Mouse (Mus musculus) lung, adult 18-20 months (tissue): ENCODE measurements around the gene Plcxd2.
A peak's percentile ranks its signal among the peaks of the same experiment; 100 is the strongest.

Experiments
- DNase-seq, 2 experiments: peaks; one replicate each; pipeline ENCODE4 v3.0.0; 2022; ENCODE audit warnings: mixed read lengths in 2 of 2

Plcxd2 gene

DNA sequence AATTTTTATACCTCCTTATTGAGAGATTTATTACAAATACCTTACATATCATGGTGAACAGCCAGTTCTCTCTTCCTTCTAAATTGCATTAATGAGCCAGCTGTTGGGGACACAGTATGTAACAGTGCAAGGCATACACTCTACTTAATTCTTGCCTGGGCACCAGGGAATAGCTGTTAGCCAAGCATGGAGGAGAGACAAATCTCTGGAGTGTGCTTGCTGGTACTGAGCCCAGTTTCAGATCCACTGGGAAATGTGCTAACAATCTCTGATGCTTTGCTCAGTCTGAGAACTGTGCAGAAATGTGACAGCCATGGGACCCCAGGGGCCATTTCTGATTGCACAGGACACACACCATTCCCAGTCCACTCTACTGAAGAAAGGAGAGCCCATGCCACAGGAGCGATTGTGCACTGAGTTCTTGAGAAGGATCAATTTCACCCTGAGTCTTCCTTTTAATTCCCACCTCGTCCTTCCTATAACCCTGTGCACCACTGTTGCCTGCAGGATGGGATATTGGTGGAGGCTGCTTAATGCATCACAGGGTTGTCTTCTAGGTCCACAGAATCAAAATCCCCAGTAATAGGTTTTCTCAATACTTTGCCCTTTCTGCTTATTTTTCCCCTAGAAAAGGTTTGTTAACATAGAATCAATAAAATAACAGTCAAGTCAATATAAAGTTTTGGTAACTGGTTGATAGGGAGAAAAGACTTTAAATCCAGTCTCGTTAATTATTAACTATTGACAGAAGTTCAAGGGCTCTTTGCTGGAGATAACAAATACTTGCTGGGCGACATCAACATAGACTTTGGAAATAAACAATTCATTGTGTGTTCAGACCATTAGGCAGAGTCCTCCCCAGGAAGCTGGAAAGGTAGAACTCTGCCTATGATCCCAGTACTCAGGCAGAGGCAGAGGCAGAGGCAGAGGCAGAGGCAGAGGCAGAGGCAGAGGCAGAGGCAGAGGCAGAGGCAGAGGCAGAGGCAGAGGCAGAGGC is 25.1 kb downstream of the Plcxd2 start:
- DNase-seq, result no peak

DNA sequence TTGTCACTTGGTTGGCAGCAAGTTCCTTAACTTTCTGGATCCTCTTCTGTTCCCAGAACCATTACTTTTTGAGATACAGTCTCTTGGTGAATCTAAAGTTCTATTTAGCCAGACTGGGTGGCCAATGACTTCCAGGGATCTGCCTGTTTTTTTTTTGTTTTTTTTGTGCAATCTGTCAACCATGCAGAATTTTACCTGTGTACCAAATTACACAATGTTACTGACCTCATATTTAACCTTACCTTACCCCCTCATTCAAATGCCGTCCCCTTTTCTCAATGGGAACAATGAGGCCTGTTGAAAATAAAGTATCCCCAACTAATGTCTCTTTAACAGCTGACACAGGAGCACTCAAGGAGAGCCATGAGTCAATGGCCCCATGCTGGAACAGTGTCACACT is 33.8 kb downstream of the Plcxd2 start:
- DNase-seq, result no peak

DNA sequence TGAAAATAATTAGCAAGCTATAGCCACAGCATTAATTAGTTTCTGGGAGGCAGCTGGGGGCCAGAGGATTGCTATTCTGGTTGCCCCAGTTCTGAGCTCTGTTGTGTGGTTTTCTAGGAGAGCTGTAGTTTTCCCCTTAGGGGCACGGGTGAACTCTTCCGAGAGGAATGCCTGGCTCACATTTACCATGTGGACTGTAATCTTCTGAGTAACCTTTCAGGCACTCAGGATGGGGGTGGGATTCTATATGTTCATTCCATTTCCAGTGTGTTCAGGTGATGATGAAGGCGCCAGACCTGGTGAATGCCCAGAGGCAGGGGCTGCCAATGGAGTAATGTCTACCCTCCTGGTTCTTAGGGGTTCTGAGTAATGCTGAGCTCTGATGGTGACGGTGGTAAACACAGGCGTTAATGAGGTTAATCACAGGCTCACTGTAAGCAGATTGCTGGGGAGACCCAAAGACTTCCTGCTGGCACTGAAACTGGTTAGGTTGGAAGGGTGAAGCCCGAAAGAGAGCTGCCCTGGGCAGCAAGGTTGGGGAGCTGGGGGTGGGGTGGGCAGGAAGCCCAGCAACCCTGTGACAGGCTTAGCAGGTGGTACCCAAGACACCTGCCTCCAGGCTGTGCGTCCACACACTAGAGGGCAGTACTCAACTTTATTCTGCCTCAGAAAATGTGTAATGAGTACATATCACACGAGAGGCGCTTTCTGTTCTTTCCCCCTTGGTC is 35.9 kb downstream of the Plcxd2 start:
- peak in 1 of 2 experiments; percentile 34 for DNase-seq

DNA sequence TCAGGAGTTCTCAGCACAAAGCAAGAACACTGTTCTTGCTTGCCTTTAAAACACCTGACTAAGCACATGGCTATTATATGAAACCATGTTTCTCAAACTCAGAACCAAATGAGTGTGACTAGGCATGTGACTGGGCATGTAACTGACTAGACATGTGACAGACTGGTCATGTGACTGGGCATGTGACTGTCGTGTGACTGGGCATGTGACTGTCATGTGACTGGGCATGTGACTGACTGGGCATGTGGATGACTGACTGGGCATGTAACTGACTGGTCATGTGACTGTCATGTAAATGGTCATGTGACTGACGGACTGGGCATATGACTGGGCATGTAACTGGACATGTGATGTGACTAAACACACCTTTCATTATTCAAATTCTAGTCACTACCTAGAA is 39.8 kb downstream of the Plcxd2 start:
- no peak for DNase-seq

DNA sequence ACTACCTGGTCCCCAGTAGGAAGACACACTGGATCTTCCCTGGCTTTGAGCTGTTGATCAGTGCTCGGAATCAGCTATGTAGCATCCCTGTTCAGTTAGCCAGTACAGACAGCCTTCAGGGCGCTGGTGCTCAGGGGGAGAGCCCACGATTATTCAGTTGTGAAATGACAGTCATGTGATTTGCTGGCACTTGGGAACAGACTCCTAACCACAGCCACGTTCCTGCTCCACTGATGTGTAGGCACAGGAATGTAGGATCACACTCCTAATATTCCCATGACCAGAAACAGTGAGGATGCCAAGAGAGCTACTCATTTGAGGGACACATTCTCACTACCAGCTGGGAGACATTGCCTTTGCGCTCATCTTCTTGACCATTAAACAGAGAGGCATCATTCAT is 41.3 kb downstream of the Plcxd2 start:
- no peak for DNase-seq

DNA sequence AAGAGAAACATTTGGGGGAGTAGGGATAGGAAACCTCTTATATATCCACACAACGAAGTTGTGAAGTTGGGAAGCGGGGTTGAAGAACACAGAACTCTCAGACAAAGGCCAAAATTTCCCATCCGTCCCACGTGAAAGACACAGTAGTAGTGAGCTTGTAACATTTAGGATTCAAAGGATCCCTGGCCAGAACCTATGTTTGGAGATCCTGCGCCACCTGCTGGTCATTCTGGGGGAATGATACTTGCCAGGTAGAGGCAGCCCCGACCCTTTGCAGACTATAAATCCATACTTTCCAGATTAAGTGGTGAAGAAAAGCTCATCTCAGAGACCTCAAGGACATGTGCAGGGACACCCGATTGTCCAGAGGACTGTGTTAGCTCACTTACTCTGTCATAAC is 42.5 kb downstream of the Plcxd2 start:
- DNase-seq, result peak; percentile 79 to 81

DNA sequence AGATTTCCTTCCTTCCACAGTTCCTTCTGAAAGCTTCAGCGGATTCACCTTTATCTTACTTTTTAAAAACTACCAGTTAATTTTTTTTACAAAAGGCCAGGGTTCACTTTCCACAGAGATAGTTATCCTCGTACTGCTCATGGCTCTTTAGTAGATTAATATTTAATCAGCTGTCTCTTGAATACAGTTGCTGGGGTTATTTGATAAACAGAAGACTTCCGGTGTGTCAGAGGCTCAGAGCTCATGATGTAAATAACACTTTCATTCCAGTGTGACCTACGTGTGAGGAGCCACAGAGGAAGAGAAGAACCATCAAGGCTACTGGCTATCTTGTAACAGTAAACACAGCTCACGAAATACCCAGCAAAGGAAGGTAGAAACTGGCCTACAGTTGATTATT is 43.4 kb downstream of the Plcxd2 start:
- no peak for DNase-seq

DNA sequence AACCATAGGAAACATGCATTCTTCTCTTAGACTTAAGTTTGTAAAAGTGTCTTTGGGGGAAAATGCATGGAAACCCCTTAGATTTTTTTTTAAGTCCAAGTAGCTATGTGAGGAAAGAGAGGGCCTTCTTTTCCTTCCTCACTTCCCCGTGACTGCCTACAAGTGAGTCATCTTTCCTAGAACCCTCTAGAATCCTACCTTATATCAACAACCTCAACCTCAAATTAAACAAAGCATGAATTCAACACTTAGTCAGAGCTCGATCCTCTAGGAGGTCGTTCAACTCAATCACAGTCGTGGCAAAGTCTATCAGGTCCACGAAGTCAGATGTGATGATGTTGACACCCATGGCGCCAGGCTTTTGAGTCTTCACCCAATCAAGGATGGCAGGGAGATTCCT is 45.2 kb downstream of the Plcxd2 start:
- no peak for DNase-seq

DNA sequence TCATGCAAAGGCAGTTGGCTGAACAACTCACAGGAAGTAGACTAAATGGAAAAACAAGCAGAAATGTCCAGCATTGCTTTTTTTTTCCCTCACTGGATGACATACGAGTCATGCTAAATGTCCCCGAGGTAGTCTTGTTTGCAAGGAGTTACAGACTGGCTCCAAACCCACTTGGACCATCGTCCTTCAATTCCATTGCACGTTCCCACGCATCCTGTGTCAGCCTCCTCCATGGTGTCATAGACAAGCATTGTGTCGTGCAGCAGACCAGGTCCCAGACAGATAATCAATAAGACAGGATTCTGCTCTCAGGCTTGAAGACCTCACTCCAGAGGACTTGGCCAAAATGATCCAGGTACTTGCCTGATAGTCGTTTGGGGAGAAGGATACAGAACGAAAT is 46.2 kb downstream of the Plcxd2 start:
- no peak for DNase-seq

DNA sequence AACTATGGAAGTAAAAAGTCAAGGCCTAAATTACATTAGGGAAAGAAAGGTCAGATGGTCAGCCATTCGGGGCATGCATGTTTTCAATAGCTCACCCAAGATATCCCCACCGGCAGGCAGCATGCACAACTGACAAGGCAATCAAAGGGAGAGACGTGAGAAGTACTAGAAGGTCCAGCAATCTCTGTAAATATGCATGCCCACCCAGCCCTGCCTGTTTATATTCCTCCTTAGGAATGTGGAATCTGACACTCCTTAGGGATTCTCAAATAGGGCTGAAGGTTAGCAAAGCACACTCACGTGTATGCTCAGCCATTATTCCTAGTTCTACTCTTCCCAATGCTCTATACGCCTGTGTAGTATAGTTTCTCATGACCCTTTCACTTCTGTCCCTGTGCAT is 46.9 kb downstream of the Plcxd2 start:
- DNase-seq, result no peak

DNA sequence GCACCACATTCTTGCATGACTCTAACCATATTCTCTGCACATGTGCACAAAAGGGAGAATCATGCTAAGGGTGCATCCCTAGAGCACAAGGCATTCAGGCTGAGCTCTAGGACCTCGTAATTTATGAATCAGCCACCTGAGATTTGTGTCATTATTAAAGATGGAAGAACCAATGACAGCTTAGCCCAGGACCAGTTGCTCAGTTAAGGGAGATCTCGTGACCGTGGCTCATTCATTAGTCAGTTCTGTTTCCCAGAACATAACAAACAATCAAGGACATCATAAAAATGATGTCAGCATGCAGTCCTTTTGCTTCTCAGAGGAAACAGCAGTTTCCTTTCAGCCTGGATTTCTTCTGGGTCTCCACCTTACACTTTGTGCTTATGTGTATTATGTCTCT is 49.0 kb downstream of the Plcxd2 start:
- no peak for DNase-seq

DNA sequence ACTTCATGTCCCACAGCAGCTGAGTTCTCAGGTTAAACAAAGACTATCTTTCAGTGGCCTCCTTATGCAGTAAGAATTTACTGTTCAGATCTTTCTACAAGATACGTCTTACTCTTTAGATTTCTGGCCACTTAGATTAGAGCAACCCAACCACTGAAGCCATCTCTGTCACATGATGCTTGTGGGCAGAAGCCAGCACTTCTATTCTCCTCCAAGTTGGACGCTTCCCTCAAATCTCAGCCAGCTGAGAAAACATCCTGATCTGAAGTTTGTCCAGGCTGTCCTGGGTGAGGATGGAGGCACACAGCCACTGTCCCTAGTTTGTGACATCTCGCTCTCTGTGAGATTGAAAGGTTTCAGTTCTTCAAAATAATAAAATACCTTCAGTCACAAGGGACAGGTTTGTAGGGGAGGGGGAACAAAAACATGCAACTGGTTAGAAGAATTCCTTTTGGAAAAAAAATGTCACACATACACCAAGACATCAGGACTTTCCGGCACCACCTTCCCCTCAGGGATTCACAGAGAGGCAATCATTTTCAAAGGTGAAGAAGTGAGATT is 53.5 kb downstream of the Plcxd2 start:
- no peak for DNase-seq

DNA sequence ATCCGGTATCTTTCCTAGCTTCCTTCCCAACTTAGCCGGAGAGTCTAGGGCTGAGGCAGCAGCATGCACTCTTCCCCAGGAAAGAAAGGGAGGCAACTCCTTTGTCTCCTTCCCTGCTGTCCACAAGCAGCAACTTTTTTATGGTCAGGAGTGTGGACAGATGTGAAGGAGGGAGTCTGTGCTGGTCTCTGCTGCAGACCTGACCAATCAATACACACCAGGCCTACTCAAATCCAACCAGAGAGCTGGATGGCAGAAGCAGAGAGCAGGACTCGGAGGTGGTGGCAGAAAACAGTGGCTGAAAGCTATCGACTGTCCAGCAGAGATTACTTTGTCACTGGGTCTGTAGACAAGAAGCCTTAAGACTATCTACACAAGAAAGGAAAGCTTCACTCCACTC is 56.6 kb downstream of the Plcxd2 start, which contains the start of gene Phldb2:
Gene Phldb2, minus strand, starts transcription at position 205 of the 400 bp plus-strand sequence.
- DNase-seq, result no peak

DNA sequence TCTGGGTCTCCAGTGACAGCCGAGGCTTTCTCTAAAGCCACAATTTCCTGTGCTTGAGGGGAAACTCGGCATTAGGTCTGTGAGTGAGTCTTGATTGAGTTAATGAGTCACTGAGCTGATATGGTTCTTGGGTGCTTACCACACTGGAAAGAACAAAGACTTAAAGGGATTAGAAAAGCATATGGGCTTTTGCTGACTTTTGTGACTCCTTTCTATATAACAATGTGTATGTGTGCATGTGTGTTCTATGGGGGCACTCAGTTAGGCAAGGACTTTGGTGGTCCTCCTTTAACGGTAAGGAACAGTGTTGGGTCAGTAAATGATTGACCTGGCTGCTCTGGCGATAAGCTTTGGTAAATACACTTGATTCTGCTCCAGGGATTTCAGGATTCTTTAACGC is 57.5 kb downstream of the Plcxd2 start:
- no peak for DNase-seq

DNA sequence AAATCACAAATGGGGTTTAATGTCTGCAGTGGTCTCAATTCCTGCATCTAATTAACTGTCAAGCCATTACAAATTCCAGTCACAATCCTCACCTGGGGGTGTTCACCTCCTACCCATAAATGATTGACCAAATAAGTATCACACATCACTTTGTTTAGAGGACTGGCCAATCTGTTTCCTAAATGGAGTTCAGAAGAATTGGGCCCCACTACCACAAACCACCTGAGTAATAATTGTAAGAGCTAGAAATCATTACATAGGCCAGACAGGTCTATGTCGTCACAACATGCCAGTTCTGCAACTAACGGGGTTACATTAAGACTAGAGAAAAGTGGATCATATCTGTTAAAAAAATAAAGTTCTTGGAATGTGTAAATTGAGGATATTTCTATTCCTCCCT is 58.0 kb downstream of the Plcxd2 start:
- DNase-seq, result no peak

DNA sequence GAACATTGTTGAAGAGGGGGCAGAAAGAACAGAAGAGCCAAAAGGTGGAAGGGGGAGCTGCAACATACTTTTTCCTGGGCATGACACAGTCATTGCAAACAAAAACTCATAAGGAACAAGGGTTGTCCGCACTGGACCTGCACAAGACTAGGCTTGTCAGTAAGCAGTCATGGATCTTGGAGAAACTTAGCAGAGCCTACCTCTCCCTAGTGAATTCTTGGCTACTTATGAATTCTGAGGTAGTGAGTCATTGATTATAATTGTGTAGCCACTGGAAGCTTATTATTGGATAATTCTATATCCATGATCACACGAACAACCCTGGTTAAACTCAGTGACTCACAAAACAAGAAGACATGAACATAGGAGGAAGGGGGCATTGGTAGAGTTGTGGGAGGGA is 63.7 kb downstream of the Plcxd2 start:
- no peak for DNase-seq

DNA sequence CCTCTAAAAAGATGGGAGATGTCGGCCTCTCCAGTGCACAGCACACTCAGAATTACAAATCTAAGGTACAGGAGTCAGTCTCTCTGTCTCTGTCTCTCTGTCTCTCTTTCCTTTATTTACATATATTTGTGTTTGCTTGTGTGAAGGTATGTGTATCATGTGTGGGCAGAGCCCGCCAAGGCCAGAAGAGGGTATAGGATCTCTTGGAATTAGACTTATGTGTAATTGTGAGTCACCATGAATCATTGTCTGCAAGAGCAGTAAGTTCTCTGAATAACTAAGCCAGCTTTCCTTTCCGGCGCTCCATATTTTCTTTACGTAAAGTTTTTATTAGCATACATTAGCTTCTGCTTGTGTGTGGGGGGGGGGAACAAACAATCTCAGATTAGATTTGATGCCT is 64.4 kb downstream of the Plcxd2 start:
- no peak for DNase-seq

DNA sequence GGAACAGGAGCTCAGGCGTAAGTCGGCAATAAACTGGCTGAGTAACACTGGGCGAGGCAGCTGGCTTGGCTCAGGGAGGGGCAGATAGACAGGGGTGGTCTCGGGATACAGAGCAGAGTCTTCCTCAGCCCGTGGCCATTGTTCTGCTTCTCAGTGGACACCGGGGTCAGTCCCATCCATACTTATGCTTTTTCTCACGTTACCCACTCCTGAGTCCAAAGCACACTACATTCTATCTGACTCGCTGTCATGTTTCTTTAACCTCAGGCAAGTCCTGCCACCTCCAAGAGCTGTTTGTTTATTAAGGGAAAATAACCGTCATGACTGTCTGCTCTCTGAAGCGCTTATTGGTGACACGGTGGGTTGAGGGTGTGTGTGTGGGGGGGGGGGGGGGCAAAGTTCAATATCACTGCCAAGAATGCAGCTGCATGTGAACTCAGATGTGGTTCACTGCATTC is 64.8 kb downstream of the Plcxd2 start:
- no peak for DNase-seq

DNA sequence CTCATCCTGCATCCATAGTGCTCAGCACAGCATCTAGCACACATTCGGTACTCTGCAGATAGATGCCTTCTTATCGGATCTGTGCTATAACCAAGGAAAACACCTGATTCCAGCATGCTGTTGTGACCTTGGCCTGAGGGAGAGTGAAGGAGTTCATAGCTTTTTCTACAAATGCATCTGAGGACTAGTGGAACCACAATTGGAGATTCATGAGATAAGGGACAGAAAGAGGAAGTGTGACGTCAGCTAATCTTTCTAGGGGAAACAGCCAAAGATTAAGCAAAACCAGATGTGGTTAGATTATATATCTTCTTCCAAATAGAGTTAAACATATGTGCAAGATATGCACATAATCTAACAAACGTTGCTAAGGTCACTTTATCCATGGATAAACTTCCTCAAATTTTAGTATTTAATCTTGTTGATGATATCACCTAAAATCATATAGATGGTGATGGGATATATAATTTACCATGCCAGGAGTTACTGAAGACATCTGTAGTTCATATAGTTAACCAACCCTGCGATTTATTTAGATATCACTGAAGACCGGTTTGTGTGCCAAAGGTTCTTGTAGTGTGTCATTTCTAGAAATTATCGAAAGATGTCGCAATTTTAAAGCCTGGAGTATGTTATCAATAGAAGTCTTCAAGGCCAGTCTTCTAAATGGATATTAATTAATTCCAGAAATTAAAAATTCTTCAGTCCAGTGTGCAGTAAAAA is 67.7 kb downstream of the Plcxd2 start:
- no peak for DNase-seq

DNA sequence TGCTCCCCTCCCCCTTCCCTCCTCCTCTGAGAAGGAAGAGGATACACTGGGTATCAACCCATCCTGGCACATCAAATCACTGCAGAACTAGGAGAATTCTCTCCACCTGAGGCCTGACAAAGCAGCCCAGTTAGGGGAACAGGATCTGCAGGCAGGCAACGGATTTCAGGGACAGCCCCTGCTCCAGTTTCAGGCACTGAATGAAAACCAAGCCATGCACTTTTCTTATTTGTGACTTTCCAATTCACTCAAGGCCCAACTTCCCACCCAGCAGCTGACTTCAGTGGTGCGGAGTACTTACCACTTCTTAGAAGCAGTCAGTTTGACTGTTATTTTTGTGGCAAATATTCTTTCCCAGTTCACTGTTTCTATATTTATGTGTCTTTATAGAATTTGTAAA is 69.3 kb downstream of the Plcxd2 start:
- DNase-seq, result no peak

DNA sequence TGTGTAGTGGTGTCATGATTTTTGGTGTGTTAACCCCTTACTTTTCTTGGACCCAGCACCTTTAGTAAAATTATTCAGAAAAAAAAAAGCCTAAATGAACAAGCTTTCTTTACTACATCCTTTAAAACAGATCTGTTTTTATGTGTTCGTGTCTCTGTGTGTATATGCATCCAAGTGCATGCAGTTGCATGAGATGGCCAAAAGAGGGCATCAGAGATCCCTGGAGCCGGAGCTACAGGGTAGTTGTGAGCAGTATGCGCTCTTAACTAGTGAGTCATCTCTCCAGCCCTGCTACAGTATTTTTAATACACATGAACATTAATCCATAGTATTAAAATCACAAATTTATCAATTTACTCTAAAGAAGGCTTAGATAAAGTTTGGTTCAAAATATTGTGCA is 70.6 kb downstream of the Plcxd2 start:
- no peak for DNase-seq

DNA sequence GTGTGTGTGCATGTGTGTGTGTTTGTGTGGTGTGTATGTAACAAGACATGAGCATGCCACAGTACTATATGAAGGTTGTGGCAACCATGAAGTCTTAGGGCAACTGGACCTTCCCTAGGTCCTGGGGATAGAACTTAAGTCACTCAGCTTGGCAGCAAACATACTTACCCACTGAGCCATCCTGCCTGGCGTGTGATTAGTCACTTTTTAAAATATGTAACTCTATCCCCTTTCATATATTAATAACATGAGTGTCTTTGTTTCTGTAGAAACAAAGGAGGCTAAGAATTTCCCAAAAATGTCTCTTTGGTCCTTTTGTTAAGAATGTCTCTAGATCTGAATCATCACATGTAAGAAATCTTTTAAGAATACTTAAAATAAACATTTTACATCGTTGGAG is 72.6 kb downstream of the Plcxd2 start:
- DNase-seq, result no peak

DNA sequence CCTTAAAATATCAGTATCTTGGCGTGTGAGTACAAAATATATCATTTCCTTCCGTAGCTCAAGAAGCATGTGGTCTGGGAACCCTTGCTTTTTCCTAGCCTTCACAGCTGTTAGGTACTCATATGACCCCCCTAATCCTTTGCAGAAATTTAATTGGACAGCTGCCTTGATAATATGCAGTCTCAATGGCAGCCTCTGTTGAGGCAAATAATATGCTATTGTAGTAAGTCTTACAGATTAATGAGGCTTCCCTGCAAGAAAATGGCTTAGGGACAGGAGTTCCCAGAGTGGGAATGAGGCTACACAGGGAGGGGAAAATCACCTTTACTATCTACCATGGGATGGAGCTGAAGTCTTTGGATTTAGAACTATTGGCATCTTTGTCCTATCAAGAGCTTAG is 73.5 kb downstream of the Plcxd2 start:
- no peak for DNase-seq
